Mouse (Mus musculus) intestine, embryonic 14.5 days (tissue): Measurements from ENCODE around the gene Rhbdd2. TPM values are rescaled to one million over a fixed set of nuclear protein-coding genes. Genes with fewer than 3 reads are reported as not detected.

Source experiments
- ATAC-seq: fragments of 200-750 bp; cut with Nextera tagmentation; replicated peaks from 2 replicates; pipeline ENCODE4 v1.8.0; 2017; ENCODE audit warnings: low read depth, moderate number of reproducible peaks, moderate TSS enrichment, moderate library complexity; ENCODE audit not compliant: low FRiP score, low TSS enrichment
- DNase-seq: peaks from one replicate; pipeline ENCODE4 v3.0.0-alpha.2; 2018; ENCODE audit warnings: low spot score
- H3K27ac ChIP-seq: fragments of 300-500 bp; sonication (generic); 2 replicates; pipeline ENCODE4 v1.5.1; 2014; ENCODE audit warnings: low read depth, mild to moderate bottlenecking, control low read depth
- H3K27me3 ChIP-seq: fragments of 300-500 bp; sonication (generic); replicated peaks from 2 replicates; pipeline ENCODE4 v1.6.1; 2014; ENCODE audit warnings: low read length, control low read depth; ENCODE audit not compliant: control insufficient read depth, insufficient read depth
- H3K36me3 ChIP-seq: fragments of 300-500 bp; sonication (generic); 2 replicates; pipeline ENCODE4 v1.6.1; 2014; ENCODE audit warnings: low read length, control low read depth; ENCODE audit not compliant: control insufficient read depth, insufficient read depth
- H3K4me1 ChIP-seq: fragments of 300-500 bp; sonication (generic); replicated peaks from 2 replicates; pipeline ENCODE4 v1.6.1; 2014; ENCODE audit warnings: low read length, control low read depth, mixed read lengths; ENCODE audit not compliant: control insufficient read depth, insufficient read depth
- H3K4me2 ChIP-seq: fragments of 300-500 bp; sonication (generic); 2 replicates; pipeline ENCODE4 v1.6.1; 2014; ENCODE audit warnings: low read length
- H3K4me3 ChIP-seq: fragments of 300-500 bp; sonication (generic); 2 replicates; pipeline ENCODE4 v1.5.1; 2014; ENCODE audit warnings: low read depth, low read length, control low read depth, mixed read lengths
- H3K9ac ChIP-seq: fragments of 300-500 bp; sonication (generic); 2 replicates; pipeline ENCODE4 v1.6.1; 2014; ENCODE audit warnings: mild to moderate bottlenecking, low read length
- H3K9me3 ChIP-seq: fragments of 300-500 bp; sonication (generic); 2 replicates; pipeline ENCODE4 v1.6.1; 2016; ENCODE audit warnings: low read length, control low read depth; ENCODE audit not compliant: control insufficient read depth
- WGBS: fragments of 180-500 bp; shearing (Covaris S2); extraction: QIAGEN DNeasy Blood & Tissue Kit; methylation state at CpG from one replicate; pipeline ENCODE4 v1.1.7; 2014; 5-methylcytosine and 5-hydroxymethylcytosine counted together
- polyA plus RNA-seq: library from polyadenylated mRNA; unstranded; fragments of >200 nt; fragmentation: Nextera tagmentation; extraction: Ambion mirVana; gene quantifications from 2 replicates; pipeline ENCODE4 v1.2.1, GENCODE M21; 2014

Rhbdd2 gene
- polyA plus RNA-seq, 1 experiment from 2014 or later = 45.1 TPM

DNA sequence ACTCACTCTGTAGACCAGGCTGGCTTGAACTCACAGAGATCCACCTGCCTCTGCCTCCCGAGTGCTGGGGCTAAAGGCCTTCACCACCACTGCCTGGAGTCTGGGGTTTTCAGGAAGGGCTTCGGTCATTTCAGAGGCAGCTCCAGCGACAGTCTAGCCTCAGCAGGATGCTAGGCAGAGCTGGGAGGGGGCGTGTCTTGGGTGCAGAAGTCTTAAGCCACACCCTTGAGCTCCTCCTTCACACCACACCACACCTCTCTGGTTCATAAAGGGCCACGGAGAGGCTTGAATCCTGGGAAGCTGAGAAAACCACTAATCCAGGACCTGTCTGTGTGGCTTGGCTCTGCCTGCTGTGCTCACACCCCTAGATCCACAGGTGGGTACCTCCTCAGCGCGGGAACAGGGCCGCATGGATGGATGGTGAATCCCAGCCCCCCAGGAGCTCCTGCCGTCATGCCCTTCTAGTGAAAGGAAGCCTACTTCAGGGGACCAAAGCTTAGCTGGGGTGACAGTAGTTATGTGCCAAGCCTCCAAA, 37.4 kb downstream of the Rhbdd2 start, which contains the start of gene Por:
Gene Por (plus strand): TSS at position 293 of the 535 bp plus-strand sequence.
- no peak within 1 kb of the TSS for H3K4me2 ChIP-seq

DNA sequence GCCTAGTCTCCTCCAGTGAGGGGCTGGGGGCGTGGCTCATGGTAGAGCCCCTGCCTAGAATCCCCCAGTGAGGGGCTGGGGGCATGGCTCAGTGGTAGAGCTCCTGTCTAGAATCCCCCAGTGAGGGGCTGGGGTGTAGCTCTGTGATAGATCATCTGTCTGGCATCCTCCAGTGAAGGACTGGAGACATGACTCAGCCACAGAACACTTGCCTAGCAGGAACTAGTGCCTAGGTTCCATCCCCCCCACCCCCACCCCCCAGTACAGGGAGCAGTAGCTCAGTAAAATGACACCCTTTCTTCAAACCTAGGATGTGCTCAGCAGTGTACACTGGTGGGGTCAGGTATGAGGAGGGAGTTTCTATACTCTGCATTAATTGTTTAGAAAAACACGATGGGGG, 38.5 kb downstream of the Rhbdd2 start:
- Histone ChIP-seq H3K36me3 (no peaks in the 10 kb centered on the region), H3K27me3 (no peaks in the 10 kb centered on the region), H3K27ac (no peak overlapping the region), H3K9ac (no peak overlapping the region), H3K4me3 (no peak overlapping the region), H3K4me2 (no peak overlapping the region), H3K4me1 (peaks cover 10% of the 10 kb centered on the region), H3K9me3 (peaks cover 3% of the 10 kb centered on the region; the same call in 1 of the 2 replicates)
- ATAC-seq = no peak
- no peak for DNase-seq
- WGBS = 69% methylated on average over 2 of the region's 2 CpGs

More for the DNA sequence above, 37.4 kb downstream of the Rhbdd2 start, which contains the start of gene Por:
- no peaks in the 10 kb centered on the region for H3K27me3 ChIP-seq
- H3K9me3 ChIP-seq = peaks cover 4% of the 10 kb centered on the region; the same call in 1 of the 2 replicates
- WGBS = 25% methylated on average over 9 of the region's 9 CpGs
- H3K4me1 ChIP-seq = peaks cover 7% of the 10 kb centered on the region
- peak; percentile 67; the same call in 1 of the 2 replicates for ATAC-seq
- no peak within 1 kb of the TSS for H3K27ac ChIP-seq
- no peak for DNase-seq
- H3K9ac ChIP-seq = no peak within 1 kb of the TSS
- H3K36me3 ChIP-seq = no peaks in the 10 kb centered on the region
- no peak within 1 kb of the TSS for H3K4me3 ChIP-seq

DNA sequence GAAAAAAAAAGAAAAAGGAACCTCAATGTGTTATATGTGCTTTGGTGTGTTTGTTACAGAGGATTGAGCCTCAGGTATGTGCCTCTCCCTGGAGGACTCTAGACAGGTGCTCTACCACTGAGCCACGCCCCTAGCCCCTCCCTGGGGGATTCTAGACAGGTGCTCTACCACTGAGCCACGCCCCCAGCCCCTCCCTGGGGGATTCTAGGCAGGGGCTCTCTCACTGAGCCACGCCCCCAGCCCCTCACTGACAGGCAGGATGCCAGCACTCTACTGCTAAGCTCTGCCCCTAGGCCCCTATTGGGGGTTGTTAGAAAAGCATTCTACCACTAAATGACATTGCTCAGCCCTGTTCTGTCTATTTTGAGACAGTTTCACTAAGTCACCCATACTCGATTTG, 40.1 kb downstream of the Rhbdd2 start:
- WGBS = 67% methylated on average over 4 of the region's 4 CpGs

DNA sequence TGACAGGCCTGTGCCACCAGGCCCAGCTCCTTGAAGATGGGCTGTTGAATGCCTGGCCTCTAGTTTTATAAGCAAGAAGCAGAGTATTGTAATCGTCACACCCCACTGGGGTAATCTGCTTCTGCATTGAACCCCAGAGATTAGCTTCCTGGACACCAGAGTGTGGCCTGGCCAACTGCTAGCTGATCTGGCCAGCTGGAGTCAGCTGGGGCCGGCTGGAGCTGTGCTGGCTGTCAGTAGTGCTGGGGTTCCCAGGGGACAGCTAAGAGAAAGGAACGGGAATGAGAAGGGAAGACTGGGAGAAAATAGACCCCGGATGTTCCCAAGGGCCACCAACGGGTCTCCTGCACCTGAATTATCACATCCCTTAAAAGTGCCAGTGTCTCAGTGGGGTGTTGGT, 40.6 kb downstream of the Rhbdd2 start:
- Histone ChIP-seq H3K27ac (no peak overlapping the region), H3K4me3 (no peak overlapping the region), H3K4me1 (peaks cover 10% of the 10 kb centered on the region), H3K9ac (no peak overlapping the region), H3K4me2 (no peak overlapping the region), H3K36me3 (no peaks in the 10 kb centered on the region), H3K9me3 (no peaks in the 10 kb centered on the region), H3K27me3 (no peaks in the 10 kb centered on the region)
- ATAC-seq (no peak), DNase-seq (no peak)
- WGBS = 55% methylated on average over 5 of the region's 5 CpGs

More for the DNA sequence above, 40.1 kb downstream of the Rhbdd2 start:
- no peak overlapping the region for H3K4me2 ChIP-seq
- H3K4me3 ChIP-seq = no peak overlapping the region
- no peak overlapping the region for H3K27ac ChIP-seq
- ATAC-seq = no peak
- DNase-seq = no peak
- no peaks in the 10 kb centered on the region for H3K27me3 ChIP-seq
- H3K36me3 ChIP-seq = no peaks in the 10 kb centered on the region
- no peaks in the 10 kb centered on the region for H3K9me3 ChIP-seq
- H3K4me1 ChIP-seq = peaks cover 10% of the 10 kb centered on the region
- no peak overlapping the region for H3K9ac ChIP-seq

DNA sequence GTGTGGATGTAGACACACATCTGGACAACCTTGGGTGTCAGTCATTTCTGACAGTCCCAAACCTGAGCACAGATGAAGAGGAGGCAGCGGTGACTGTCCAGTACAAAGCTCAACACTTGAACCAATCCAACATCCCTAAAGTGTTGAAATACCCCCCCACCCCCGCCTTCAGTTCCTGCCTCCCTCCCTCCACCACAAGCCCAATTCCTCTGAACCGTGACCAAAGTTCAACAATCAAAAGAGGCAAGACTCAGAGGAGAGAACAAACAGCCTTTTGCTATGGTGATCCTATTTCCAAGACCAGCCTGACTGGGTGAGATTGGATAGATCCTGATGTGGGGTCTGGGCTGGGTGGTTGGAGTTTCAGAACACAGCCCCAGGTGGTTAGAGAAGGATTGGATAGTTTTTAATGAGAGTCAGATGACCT, 41.9 kb downstream of the Rhbdd2 start:
- peaks cover 10% of the 10 kb centered on the region for H3K4me1 ChIP-seq
- H3K36me3 ChIP-seq = no peaks in the 10 kb centered on the region
- DNase-seq = no peak
- no peak overlapping the region for H3K27ac ChIP-seq
- H3K27me3 ChIP-seq = no peaks in the 10 kb centered on the region
- no peak overlapping the region for H3K9ac ChIP-seq
- peak; percentile 37; the same call in 1 of the 2 replicates for ATAC-seq
- H3K4me2 ChIP-seq = no peak overlapping the region; the same call in 1 of the 2 replicates
- 43% methylated on average over 3 of the region's 3 CpGs for WGBS
- no peaks in the 10 kb centered on the region for H3K9me3 ChIP-seq
- H3K4me3 ChIP-seq = no peak overlapping the region

DNA sequence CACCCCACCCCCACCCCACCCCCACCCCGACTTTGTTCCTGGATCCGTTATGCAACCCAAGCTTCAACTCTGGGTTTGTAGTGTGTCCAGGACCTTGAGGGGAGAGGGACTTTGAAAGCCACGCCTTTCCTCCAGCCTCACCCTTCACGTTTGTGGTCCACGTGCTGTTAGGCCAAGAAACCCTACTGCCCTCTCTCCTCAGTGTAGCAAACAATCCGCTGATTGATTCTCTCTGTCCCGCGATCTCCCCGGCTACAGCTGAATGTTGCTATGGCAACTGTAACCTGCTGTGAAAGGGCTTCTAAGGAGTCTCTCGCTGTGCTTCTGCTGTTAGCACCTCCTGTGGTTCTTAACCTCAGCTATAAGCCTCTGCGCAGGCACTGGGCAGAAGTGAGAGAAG, 42.4 kb downstream of the Rhbdd2 start:
- H3K9me3 ChIP-seq = no peaks in the 10 kb centered on the region
- peak overlapping the region; percentile 31 for H3K4me2 ChIP-seq
- WGBS = 1% methylated on average over 10 of the region's 11 CpGs
- H3K27me3 ChIP-seq = no peaks in the 10 kb centered on the region
- DNase-seq (peak; percentile 78), ATAC-seq (peak; percentile 59; the same call in 1 of the 2 replicates)
- H3K27ac ChIP-seq = no peak overlapping the region
- no peaks in the 10 kb centered on the region for H3K36me3 ChIP-seq
- peaks cover 10% of the 10 kb centered on the region for H3K4me1 ChIP-seq
- no peak overlapping the region for H3K9ac ChIP-seq
- H3K4me3 ChIP-seq = no peak overlapping the region

DNA sequence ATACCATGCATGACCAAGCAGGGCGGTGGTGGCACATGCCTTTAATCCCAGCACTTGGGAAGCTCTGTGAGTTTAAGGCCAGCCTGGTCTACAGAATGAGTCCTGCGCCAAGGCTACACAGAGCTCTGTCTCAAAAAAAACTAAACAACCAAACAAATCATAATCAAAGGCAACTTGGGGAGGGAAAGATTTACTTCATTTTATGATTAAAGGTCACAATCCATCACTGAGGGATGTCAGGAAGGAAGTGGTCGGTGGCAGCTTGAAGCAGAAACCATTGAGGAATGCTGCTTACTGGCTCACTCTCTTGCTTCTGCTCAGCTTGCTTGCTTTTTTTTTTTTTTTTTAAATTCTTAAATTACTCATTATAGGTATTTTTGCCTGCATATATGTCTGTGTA, 44.3 kb downstream of the Rhbdd2 start:
- no peaks in the 10 kb centered on the region for H3K36me3 ChIP-seq
- H3K27me3 ChIP-seq = no peaks in the 10 kb centered on the region
- no peak overlapping the region for H3K9ac ChIP-seq
- DNase-seq (no peak), ATAC-seq (no peak)
- H3K4me1 ChIP-seq = peaks cover 10% of the 10 kb centered on the region
- H3K27ac ChIP-seq = no peak overlapping the region
- WGBS = 72% methylated on average over 3 of the region's 3 CpGs
- no peak overlapping the region for H3K4me2 ChIP-seq
- H3K4me3 ChIP-seq = no peak overlapping the region
- no peaks in the 10 kb centered on the region for H3K9me3 ChIP-seq

DNA sequence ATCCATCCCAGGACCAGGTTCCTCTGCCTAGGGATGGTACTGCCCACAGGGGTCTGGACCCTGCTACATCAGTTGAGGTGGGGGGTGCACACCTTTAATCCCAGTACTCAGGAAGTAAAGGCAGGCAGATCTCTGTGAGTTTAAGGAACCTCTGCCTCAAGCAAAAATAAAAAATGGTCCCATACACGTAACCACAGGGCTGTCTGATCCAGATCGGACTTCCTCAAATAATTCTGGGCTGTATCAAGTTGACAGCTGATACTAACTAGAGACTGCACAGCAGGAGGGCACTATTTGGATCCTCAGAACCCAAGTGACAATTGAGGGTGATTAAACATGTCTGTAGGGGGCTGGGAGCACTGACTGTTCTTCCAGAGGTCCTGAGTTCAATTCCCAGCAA, 44.8 kb downstream of the Rhbdd2 start:
- Histone ChIP-seq H3K4me2 (no peak overlapping the region), H3K9ac (no peak overlapping the region), H3K27ac (no peak overlapping the region), H3K4me3 (no peak overlapping the region), H3K36me3 (no peaks in the 10 kb centered on the region), H3K27me3 (no peaks in the 10 kb centered on the region), H3K4me1 (peaks cover 10% of the 10 kb centered on the region), H3K9me3 (no peaks in the 10 kb centered on the region)
- 43% methylated on average over 2 of the region's 2 CpGs for WGBS
- DNase-seq = no peak
- ATAC-seq = no peak

DNA sequence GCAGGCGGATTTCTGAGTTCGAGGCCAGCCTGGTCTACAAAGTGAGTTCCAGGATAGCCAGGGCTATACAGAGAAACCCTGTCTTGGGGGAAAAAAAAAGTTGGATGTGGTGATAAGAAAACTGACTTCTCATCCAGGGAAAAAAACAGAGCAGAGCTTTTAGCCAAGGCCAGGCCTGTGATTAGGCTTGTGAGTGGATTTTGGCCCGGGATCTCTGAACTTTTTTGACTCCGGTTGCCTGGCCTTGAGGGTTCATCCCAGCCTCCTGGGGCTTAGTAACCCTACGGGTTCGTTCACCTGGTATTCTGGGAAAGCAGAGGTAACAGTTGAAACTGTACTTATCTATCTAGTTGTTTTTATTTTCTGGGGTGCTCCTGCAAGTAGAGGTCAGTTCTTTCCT, 46.1 kb downstream of the Rhbdd2 start:
- Histone ChIP-seq H3K4me1 (peaks cover 10% of the 10 kb centered on the region), H3K27me3 (no peaks in the 10 kb centered on the region), H3K9ac (no peak overlapping the region), H3K36me3 (no peaks in the 10 kb centered on the region), H3K27ac (no peak overlapping the region), H3K4me3 (no peak overlapping the region), H3K9me3 (no peaks in the 10 kb centered on the region), H3K4me2 (no peak overlapping the region)
- ATAC-seq (no peak), DNase-seq (no peak)
- 92% methylated on average over 6 of the region's 6 CpGs for WGBS
